Mouse (Mus musculus): ENCODE measurements at regions not wholly inside any gene's neighbourhood (a gene's known extent, or its start where the extent isn't known, plus 50 kb on each side); places are given as distances from the start of the nearest gene placed in this dataset.

DNA sequence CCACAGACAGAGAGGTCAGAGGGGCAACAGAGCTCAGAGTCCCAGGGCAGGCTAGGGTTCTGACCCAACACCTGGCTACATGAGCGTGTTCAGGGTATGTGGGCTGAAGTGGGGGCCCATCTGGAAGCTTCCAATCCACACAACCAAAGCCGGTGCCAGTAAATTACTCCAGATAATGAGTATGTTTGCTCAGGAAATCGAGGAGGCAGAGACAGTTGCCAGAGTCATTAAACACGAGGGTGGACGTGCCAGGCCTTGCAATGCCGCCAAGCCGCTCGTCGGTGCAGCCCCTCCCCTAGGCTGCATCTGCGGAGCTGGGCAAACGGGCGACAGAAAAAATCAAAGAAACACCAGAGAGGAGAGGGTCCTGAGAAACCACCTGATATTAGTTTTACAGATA, 222.5 kb downstream of the Ptpru start:
- TF ChIP-seq CTCF (IDR thresholded peaks at IDR 0.05; ENCODE audit: low read depth, low read length) (no peak), POLR2A (IDR thresholded peaks at IDR 0.05; ENCODE audit: insufficient read depth, low read length) (no peak)

Measured in ES-Bruce4 (cell line).